Mouse (Mus musculus): Measurements from ENCODE around the gene Hist1h2bj. TPM values are rescaled to one million over a fixed set of nuclear protein-coding genes. Genes with fewer than 3 reads are reported as not detected.
"Not testable (repeated sequence)": the region's sequence is repeated elsewhere in the genome, so short reads cannot be mapped to it uniquely, and the experiment has no call there.

Gene Hist1h2bj
- total RNA-seq, 1 experiment from 2014 or later: 31.3 TPM

DNA sequence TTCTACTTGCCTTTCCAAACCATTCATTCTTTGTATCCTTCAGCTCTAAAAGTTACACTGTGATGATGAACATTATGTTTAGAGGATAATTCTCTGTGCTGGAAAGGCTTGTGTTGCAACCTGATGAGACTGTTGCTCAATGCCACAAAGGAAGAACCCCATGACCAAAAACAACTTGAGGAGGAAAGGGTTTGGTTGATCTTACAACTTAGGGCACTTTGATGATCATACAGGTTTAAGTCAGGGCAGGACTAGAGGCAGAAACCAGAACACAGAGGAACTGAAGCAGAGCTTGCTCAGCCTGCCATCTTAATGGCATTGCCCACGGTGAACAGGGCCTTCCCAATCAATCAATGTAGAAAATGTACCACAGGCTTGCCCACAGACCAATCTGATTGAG is 18.4 kb downstream of the Hist1h2bj start:
- ATAC-seq (ENCODE audit: extremely low read depth, insufficient number of reproducible peaks, low FRiP score, poor library complexity, severe bottlenecking): no peak

DNA sequence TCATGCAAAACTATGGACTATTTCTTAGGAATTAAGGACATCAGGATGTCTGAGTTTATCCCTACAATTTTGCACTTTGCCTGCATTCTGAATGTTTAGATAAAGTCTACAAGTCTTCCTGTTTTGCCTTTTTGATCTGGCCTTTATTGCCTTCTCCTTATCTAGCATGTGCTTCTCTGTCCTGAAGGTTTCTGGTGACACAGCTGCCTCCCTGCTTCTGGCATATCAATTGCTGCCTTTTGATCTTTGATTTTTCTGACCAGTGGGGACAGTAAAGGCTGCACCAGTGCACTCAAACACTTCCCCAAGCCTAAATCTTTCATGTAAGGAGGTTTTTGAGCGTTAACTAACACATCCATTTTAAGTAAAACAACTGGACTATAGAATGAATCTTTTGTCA is 20.5 kb downstream of the Hist1h2bj start:
- ATAC-seq (ENCODE audit: extremely low read depth, insufficient number of reproducible peaks, low FRiP score, poor library complexity, severe bottlenecking): no peak

DNA sequence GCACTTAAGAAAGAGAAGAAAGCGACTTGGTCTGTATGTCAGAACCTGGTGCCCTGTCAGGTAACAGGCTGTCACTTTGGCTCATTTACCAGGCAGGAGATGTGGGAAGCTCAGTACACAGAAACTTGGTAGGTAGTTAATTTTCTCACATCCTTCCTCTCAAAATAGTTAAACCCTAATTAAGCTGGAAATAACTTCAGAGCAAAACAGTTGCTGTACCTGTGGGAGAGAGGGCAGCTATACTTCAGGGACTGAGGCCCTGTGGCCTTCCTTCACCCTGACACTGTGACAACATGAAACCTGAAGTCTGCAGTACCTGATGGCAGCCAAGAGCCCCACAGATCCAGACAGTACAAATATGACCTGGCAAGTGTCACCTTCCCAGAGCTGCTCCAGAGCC is 41.1 kb downstream of the Hist1h2bj start, which contains the start of gene Vmn1r188:
TSS of gene Vmn1r188 (plus strand) at position 301 of the 400 bp plus-strand sequence.
- ATAC-seq (ENCODE audit: extremely low read depth, insufficient number of reproducible peaks, low FRiP score, poor library complexity, severe bottlenecking): not testable (repeated sequence)

Other genes starting within 250 kb of the Hist1h2bj start
- 71.6 and 96.6 TPM in 2 replicates for gene Hist1h2bq, start 233.0 kb upstream of the Hist1h2bj start, total RNA-seq (2017)
- 88.7 TPM in 1 of 2 replicates, not detected in the other for gene Hist1h2ao, start 232.7 kb upstream of the Hist1h2bj start, total RNA-seq (2017)
- gene Hist1h4m, start 231.5 kb upstream of the Hist1h2bj start, total RNA-seq (2017): 341 and 383 TPM in 2 replicates
- gene Hist1h4n, start 211.0 kb upstream of the Hist1h2bj start, total RNA-seq (2017): 171 and 217 TPM in 2 replicates
- gene Hist1h2ap, start 209.7 kb upstream of the Hist1h2bj start, total RNA-seq (2017): 129 and 254 TPM in 2 replicates
- 63.3 and 83.2 TPM in 2 replicates for gene Hist1h2br, start 209.5 kb upstream of the Hist1h2bj start, total RNA-seq (2017)
- gene Zfp184, start 98.1 kb upstream of the Hist1h2bj start, total RNA-seq (2017): 0.49 and 2.6 TPM in 2 replicates
- gene Pom121l2, start 62.0 kb upstream of the Hist1h2bj start, total RNA-seq (2017): not detected in 2 replicates
- gene Prss16, start 33.5 kb upstream of the Hist1h2bj start, total RNA-seq (2017): 0.61 and 2.9 TPM in 2 replicates
- 15.1 and 66.2 TPM in 2 replicates for gene Hist1h2ah, start 7.6 kb upstream of the Hist1h2bj start, total RNA-seq (2017)
- gene Hist1h2bk, start 7.3 kb upstream of the Hist1h2bj start, total RNA-seq (2017): 11.9 and 12.2 TPM in 2 replicates
- gene Hist1h4i, start 1.9 kb upstream of the Hist1h2bj start, total RNA-seq (2017): 59.4 and 71.0 TPM in 2 replicates
- gene Hist1h2ag, start 270 bp upstream of the Hist1h2bj start, total RNA-seq (2017): 24.6 and 26.2 TPM in 2 replicates
- not detected in 2 replicates for gene Vmn1r188, start 41.2 kb downstream of the Hist1h2bj start, total RNA-seq (2017)
- 0.25 TPM in 1 of 2 replicates, not detected in the other for gene Vmn1r189, start 62.6 kb downstream of the Hist1h2bj start, total RNA-seq (2017)
- gene Vmn1r191, start 140.8 kb downstream of the Hist1h2bj start, total RNA-seq (2017): not detected in 2 replicates
- 0.12 TPM in 1 of 2 replicates, not detected in the other for gene Vmn1r192, start 147.9 kb downstream of the Hist1h2bj start, total RNA-seq (2017)
- gene Vmn1r193, start 179.9 kb downstream of the Hist1h2bj start, total RNA-seq (2017): 0.12 TPM in 1 of 2 replicates, not detected in the other
- gene Vmn1r194, start 201.0 kb downstream of the Hist1h2bj start, total RNA-seq (2017): 0.93 TPM in 1 of 2 replicates, not detected in the other
- not detected in 2 replicates for gene Vmn1r195, start 227.3 kb downstream of the Hist1h2bj start, total RNA-seq (2017)
- not detected in 2 replicates for gene Vmn1r196, start 246.7 kb downstream of the Hist1h2bj start, total RNA-seq (2017)